Mouse (Mus musculus) heart, postnatal 36 days (tissue): ENCODE results near the gene Zfp280b. TPM values are rescaled to one million over a fixed set of nuclear protein-coding genes. Genes with fewer than 3 reads are reported as not detected.
"Not testable (repeated sequence)": the region's sequence is repeated elsewhere in the genome, so short reads cannot be mapped to it uniquely, and the experiment has no call there.

Experiments
- DNase-seq, 2 experiments: peaks; one replicate each; pipeline ENCODE4 v3.0.0; 2021 to 2022
- intact Hi-C: fragments of 180-260 bp; cut with DNase I; formaldehyde crosslinking; loops from one replicate; pipeline ENCODE4 v1.15.1; 2025
- total RNA-seq, 2 experiments: library from RNA; stranded (reverse); gene quantifications; 2 replicates each; pipeline ENCODE4 v1.2.3; 2021

The Zfp280b gene
- total RNA-seq, 2 experiments from 2014 or later, result 6.9 to 8.0 TPM

DNA sequence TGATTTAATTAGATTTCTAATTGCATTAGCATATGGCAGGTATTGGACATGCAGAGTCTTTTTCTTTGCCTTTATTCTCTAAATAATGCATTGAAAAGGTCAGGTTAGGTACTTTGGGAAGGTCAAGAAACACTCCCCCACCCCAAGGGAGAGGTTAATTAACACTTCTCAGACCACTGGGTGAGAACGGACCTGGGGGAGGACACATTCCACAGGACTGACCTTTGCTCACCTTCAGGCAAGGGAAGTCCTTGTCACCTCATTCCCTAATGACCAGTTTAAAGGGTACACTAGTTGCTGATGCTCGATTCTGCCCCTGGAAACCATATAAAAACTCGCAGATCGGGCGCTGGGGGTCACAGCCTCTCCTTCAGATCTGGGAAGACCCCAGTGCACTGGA is 3.2 kb upstream of the Zfp280b start:
- intact Hi-C loops, result no loop called here

DNA sequence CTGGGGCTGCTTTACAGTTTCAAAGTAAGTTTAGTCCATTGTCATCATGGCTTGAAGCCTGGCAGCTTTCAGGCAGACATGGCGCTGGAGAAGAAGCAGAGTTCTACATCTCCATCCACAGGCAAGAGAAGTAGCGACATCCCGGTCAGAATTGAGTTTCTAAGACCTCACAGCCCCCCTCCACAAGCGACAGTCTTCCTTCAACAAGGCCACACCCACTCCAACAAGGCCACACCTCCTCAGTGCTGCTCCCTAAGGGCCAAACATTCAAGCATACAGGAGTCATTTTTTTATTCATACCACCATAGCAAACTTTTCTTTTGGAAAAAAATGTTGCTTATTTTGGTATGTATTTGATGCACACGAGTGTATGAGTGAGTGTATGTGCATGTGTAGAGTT is 2.0 kb upstream of the Zfp280b start:
- intact Hi-C loops, result loop anchor here (5.0 kb wide), 1 partner anchor 113 kb away; no protein-coding TSS in a partner anchor
- DNase-seq, result no peak

More for the DNA sequence above, 3.2 kb upstream of the Zfp280b start:
- DNase-seq, result no peak

GRCm38 (mm10) chr10:76031511-76032401 is 694 bp upstream of the Zfp280b start:
- peak in 1 of 2 experiments; percentile 20 for DNase-seq
- intact Hi-C loops, result loop anchor here (5.0 kb wide), 1 partner anchor 114 kb away; no protein-coding TSS in a partner anchor

DNA sequence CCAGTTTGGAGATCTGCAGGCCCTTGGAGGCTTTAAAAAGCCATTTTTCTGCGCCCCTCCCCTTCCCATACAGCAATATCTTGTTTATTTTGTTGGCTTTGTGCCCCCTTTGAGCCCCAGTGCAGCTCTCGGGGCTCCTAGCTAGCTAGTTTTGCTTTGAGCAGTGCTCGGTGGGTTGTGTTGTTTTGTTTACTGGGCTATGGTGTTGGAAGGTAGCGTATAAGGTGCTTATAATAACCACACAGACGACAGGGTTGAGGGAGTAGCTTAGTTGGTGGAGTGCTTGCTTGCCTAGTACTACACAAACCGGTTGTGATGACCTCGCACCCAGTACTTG is 637 bp downstream of the Zfp280b start:
- intact Hi-C loops, result loop anchor here (5.0 kb wide), 1 partner anchor 116 kb away; no protein-coding TSS in a partner anchor
- no peak for DNase-seq

DNA sequence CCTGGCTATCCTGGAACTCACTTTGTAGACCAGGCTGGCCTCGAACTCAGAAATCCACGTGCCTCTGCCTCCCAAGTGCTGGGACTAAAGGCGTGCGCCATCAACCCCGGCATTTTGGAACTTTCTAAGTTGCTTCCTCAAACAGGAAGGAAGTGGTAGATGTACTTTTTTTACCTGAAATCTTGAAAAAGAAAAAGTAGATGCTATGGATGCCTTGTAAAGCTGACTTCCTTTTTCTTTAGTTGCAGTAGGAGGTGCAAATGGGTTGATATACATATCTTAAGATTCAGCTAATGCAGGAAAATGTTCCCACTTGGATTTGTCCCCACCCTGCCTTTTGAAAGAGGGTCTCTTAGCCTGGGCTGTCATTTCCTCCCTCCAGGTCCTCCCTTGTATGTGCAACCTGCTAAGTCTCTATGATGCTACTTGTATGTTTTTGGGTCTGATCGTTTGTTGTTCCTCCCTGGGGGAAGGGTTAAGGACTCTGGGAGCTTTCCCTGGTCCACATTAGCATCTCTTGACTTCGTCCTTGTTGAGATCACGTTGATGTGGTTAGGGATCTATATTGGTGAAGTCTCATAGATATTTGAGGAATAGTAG is 1.7 kb downstream of the Zfp280b start:
- DNase-seq, result no peak
- intact Hi-C loops, result loop anchor here (5.0 kb wide), 1 partner anchor 117 kb away; no protein-coding TSS in a partner anchor

DNA sequence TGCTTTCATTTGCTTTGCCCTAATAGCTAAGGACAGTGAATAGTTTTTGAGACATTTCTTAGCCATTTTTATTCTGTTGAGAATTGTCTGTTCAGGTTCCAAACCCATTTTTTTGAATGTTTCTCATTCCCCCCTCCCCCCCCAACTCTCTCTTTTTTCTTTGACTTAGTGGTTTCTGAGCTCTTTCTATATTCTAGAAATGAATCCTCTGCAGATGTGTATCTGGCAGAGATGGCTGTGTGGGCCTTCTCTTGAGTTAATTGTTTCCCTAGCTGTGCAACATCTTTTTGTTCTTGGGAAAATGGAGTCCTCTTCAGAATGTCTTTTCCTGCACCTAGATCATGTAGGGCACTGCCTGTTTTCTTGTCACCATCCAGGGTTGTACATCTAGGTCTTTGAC is 2.8 kb downstream of the Zfp280b start:
- no peak for DNase-seq
- intact Hi-C loops, result no loop called here

DNA sequence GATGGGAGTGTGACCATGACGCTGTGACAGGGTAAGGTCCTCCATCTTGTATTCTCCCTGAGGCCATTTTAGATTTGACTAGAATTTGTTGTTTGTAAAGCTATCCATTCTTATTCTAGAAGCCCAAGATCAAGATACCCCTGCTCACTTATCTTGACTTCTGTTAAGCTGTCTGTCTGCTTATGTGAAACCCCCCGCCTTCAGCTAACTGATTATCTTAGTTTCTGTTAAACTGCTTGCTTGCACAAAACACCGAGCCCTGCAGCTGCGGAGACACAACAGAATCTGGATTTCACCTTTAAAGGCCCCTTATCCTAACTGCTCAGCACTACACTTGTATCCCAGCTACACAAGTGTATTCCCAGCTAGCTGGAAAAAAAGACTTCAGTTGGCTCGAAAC is 4.5 kb downstream of the Zfp280b start:
- no peak for DNase-seq
- intact Hi-C loops, result no loop called here

DNA sequence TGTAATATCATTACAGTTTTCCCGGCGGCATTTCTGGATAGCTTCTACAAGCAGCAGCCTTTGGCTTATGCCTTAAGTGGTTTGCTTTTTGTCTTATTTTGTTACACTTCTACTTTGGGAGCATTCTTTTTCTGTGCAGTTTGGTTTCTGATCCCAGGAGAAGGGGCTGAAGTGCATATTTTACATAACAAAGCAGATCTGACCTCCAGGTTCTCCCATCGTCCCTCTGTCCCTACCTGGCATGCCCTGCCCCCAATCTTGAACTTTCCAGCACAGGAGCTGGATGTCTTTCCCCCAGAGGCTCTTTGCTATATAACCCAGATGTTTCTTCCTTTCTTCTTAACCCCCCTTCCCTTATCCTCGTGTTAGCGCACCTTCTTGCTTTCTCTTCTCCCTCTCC is 12.9 kb downstream of the Zfp280b start:
- intact Hi-C loops, result no loop called here
- no peak for DNase-seq

- DNase-seq, result no peak
- intact Hi-C loops, result no loop called here
These were observed 14.3 kb downstream of the Zfp280b start for GRCm38 (mm10) chr10:76046754-76047153.

GRCm38 (mm10) chr10:76047182-76047869 is 14.9 kb downstream of the Zfp280b start:
- intact Hi-C loops, result no loop called here
- no peak for DNase-seq

DNA sequence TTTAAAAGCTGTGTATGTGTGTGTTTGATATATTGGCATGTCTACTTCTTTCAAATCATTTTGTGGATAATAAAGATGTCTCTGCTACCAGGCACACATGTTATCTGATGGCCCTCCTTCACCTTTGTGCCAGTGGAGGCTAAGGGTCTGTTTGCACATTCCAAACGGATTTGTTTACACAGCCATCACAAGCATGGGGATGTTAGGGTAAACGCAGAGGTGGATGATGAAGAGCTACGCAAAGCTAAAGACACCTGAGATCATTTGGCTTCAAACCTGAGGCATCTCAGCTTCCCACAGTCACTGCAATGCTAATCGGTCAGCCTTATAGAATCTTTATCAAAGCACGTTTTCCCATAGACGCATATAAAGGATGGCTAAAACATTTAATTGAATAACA is 16.5 kb downstream of the Zfp280b start:
- no peak for DNase-seq
- intact Hi-C loops, result no loop called here

- DNase-seq, result no peak
- intact Hi-C loops, result no loop called here
These were observed 19.4 kb downstream of the Zfp280b start for GRCm38 (mm10) chr10:76051860-76052259.

DNA sequence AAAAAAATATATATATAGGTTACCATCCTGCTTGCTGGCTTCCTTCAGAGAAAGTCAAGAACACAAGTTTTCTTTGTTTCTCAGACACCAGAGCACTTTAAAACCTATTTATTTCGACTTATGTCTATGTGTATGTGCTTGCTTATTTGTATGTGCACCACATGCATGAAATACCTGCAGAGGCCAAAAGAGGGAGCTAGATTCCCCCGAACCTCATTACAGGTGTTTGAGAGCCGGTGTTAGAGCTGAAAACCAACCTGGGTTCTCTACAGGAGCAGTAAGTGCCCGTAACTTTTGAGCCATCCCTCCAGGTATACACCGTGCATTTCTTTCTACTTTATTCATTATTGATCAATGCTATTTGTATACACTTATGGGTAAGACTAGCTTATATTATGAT is 30.0 kb downstream of the Zfp280b start:
- DNase-seq, result no peak
- intact Hi-C loops, result no loop called here

- intact Hi-C loops, result no loop called here
These were observed 35.5 kb downstream of the Zfp280b start for GRCm38 (mm10) chr10:76067674-76068613.

GRCm38 (mm10) chr10:76072080-76072479 is 39.6 kb downstream of the Zfp280b start:
- DNase-seq, intact Hi-C loops: not testable (repeated sequence)

More at GRCm38 (mm10) chr10:76067674-76068613, 35.5 kb downstream of the Zfp280b start:
- no peak for DNase-seq

GRCm38 (mm10) chr10:76077008-76077407 is 44.6 kb downstream of the Zfp280b start:
- intact Hi-C loops, DNase-seq: not testable (repeated sequence)
